Mouse (Mus musculus) liver, adult 2 months (tissue): ENCODE measurements around the gene Cacna1a.

Experiments
- CTCF ChIP-seq: fragments of 200-500 bp; IDR thresholded peaks from 2 replicates; pipeline ENCODE4 v1.5.1; 2011; ENCODE audit warnings: low read depth, low read length, control low read depth
- POLR2A ChIP-seq: fragments of 200-500 bp; IDR thresholded peaks from 2 replicates; pipeline ENCODE4 v1.6.1; 2011; ENCODE audit warnings: low read length, control low read depth; ENCODE audit not compliant: insufficient read depth; ENCODE audit errors: extremely low read depth

GRCm38 (mm10) chr8:84539376-84539775, 151.1 kb downstream of the Cacna1a start:
- TF ChIP-seq POLR2A (no peak), CTCF (no peak)
